Mouse (Mus musculus) thymus, adult 18-20 months (tissue): Measurements from ENCODE around the gene Pkig.

Experiments used
- DNase-seq, 2 experiments: peaks; one replicate each; pipeline ENCODE4 v3.0.0; 2022; ENCODE audit warnings: mixed read lengths in 2 of 2

The Pkig gene

DNA sequence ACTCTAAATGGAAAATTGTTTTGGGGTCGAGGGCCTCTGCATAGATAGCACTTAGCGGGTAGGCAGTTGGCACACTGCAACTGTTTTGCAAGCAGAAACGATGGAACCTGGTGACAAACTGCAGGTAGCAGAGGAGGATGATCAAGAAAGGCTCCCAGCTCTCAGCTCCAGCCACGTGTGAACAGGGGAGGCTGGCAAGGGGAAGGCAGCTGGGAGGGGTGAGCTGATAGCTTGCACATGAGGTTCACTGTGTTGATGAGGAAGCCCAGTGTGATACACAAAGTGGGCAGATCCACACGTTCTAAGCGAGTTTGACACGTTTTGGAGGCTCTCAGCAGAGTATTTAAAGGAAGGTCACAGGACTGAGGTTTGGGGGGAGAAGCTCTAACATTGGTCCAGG is 54.3 kb downstream of the Pkig start:
- DNase-seq: peak; percentile 66 to 79

DNA sequence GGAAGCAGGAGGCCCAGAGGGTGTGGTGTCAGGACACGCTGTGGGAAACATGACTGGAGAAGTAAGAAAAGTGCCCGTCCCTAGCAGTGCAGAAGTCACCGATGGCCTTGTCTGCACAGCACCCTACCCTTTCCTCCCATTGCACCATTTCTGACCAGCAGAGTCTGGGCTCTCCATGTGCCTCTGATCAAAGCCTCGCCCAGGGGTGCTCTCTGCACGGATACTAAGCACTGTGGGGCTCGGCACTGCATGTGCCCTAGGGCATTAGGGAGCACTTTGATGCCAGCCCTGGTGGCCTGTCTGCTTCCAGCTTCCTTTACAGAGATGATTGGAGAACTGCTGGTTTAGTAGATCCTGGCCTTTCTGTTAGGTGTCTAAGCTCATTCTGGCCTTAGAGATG is 54.7 kb downstream of the Pkig start:
- DNase-seq: peak in 1 of 2 experiments; percentile 39

DNA sequence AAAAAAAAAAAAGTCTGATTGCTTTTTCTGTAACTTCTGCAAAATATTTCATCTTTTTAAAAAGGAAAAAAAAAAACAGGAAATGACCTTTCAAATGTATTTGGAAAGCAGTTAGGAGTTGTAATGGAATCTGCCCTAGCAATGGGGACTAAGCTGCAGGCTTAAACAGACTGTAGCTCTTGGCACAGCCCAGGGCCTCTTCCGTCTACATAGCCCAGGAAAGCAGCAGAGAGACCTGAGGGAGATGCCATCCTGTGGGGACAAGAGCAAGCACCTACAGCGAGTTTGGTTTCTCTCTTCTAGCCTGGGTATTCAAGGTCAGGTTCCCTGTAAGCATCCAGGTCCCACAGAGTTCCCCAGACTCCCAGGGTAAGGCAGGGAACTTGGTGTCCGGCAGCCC is 55.2 kb downstream of the Pkig start:
- peak in 1 of 2 experiments; percentile 49 for DNase-seq

DNA sequence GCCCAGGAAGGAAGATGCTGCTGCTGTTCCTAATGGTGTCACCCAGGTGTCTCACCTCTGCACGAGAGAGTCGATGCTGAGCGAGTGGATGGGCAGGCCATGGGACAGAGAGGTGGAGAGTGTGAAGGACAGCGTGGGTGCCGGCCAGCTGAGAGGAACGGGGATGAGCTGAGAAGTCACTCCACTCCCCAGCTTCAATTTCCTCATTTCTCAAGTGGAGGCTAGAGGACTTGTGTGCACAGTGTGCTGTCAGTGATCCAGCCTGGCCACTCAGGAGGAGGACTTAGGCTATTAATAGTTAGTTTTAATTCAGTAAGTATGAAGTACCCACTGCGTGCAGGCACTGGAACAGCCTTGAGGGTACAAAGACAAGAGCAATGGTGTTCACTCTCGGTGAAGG is 58.3 kb downstream of the Pkig start:
- DNase-seq: no peak

DNA sequence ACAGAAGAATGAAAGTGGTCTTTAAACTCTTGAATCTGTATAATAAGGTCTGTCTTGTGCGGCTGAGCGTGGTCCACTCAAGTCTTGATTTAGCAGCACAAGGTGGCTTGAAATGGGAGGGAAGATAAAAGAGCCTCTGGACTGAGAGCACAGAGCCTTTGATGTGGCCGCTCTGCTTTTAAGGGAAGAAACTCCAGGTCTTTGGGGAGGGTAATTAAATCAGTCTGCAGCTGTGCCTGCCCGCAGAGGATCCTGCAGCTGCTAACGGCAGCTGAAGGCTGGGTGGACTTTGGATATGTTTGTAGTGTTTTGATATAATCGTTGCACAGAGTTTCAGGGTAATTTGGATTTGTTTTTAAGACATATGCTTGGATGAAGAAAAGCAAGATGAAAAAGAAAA is 58.7 kb downstream of the Pkig start:
- peak in 1 of 2 experiments; percentile 39 for DNase-seq

DNA sequence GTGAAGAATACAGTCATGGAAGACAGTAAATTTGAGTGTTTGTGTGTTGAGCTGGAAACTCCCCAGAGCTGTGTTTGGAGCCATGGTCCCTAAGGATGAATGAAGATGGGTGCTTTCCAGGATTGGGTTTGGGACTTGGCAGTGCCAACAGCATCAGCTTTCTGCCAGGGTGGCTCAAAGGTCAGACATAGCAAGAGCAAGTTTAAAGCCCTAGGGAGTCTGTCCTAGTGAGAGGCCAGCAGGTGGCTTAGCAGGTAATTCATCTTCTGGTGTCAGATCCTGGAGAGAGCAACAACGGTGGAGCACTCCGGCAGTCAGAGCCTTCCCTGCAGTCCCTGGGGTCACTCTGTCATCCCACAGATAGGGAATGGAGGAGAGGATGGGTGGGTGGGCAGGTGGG is 60.3 kb downstream of the Pkig start:
- no peak for DNase-seq

DNA sequence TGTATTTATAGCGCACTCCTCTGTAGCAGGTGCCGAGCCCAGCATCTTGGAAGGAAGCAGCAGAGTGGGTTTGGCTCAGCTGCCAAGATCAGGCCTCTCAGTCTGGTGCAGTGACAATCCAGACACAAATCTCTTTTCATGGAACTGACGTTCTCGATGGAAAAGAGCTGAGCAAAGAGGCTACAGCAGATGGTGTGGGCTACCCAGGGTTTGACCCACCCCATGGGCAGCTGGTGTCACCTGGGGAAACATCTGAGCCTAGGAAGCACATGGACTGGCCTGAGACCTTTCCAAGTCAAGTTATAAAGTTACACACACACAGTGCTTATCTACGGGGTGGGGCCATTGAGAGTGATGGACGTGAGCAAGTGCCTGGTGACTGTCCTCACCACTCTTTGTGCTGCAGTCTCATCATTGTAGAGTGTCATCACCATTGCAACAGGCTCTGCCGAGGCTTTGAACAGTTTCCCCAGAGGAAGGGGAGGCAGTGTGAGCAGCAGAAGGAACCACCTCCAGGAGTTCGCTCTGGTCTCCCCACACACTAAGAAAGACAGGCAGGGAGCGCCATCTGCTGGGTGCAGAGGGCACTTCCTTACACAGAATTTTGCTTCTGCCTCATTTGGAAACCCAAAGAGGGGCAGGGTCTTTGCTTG is 60.9 kb downstream of the Pkig start:
- DNase-seq: peak; percentile 60 to 74

DNA sequence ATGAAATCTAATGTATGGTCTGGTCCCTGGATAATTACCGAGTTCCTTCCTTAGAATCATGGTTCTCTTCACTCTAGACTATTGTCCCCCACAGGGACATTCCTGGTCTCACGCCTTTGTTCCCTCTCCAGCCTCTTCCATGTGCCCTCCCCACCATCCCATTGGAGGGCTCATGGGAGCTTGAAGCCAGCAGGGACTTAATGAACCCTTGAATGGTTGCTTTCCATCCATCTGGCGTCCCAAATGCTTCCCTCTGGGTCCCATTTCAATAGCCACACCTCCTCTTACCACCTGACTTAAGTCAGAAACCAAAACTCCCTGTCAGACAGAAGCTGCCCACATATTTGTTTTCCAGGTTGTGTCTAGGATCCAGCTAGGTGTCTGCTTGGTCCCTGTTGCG is 61.4 kb downstream of the Pkig start:
- no peak for DNase-seq

DNA sequence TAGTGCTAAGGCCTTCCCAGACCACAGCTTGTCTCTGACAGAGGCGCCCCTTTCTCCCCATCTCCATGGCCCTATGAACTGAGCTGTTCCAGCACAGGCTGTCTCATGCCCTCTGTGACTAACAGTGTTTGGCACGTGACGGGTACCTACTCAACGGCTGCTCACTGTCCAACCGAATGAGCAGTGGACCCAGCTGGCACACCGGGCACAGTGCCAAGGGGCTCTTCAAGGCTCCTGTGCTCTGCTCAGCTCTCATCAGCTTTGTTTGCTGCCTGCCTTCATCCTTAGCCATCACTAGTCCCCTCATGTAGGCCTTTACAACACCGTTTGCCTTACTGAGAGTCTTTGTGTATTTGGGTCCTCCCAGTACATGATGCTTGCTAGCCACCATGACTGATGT is 64.4 kb downstream of the Pkig start:
- DNase-seq: no peak

DNA sequence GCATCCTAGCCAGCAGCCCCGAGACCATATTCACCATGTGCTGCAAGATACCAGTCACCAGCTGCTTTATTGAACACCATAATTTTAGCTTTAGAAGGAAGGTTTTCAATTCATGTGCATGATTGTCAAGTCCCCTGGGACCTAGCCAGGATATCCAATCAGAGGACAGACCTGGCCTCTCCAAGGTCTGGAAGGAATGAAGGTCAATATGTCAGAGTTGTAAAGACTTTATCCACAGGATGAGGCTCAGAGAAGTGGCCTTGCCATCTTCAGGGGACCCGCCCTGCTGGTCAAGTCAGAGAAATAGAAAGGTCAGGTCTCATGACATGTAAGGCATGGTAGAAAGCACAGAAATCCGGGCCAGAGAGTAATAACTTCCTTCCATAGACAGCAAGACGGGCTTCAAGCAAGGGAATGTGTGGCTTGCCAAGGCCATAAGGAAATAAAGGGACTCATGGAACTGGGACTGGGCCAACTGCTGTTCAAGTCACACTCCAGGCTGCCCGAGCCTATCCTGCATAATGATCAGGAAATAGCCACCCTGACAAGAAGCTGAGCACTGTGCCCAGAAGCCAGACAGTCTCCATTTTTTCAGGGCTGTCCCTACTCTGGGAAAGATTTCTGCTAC is 68.7 kb downstream of the Pkig start:
- DNase-seq: no peak

DNA sequence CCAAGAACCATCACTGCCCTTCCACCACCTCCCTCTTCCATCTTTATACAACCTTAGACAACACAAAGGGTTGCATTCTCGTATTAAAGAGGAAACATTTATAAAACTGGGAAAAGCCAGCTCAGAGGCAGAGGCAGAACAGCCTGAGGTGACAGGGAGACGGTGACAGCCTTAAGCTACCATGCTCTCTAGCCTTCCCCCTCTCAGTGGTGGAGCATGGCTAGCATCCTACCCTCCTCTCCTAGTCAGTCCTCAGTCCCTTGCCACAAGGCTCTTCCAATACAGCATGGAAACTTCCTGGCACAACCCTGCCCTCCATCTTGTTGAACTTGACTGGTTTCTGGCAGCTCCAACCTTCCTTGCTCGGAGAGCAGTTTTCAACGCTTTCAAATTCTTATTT is 70.1 kb downstream of the Pkig start:
- DNase-seq: no peak

DNA sequence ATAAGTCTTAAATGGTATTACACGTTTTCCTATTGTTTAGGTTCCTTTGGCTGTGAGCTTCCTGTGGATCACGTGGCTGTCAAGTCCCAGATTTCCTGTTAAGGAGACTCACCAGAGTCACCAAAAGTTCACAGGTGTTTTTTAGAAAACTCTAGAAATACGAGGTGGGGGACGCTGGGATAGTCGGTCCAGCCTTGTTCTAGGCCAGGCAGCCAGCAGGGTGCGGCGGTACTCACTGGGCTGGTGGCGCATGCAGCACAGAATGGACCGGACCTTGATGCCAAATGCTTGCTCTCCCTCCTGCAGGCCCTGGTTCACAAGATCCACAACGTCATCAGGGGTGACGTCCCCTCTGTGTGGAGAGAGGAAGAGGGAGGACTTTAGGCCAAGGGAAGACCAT is 73.8 kb downstream of the Pkig start:
- DNase-seq: no peak

DNA sequence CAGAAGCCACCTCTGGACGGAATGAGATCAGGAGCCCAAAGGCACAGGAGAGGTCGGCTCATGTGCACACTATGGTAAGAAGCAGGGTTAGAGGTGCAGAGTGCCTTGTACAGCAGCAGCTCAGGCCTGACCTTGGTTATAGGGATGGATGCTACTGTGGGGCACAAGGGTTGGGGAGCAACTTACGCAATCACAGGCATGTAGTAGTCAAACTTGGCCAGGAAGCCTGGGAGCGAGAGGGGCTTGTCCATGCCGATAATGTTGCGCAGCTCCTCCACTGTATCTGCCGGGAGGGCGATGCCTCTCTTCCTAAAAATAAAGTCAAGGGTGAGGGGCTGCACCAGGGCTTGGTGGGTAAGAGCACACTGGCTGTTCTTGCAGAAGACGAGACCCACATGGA is 77.0 kb downstream of the Pkig start:
- DNase-seq: no peak

DNA sequence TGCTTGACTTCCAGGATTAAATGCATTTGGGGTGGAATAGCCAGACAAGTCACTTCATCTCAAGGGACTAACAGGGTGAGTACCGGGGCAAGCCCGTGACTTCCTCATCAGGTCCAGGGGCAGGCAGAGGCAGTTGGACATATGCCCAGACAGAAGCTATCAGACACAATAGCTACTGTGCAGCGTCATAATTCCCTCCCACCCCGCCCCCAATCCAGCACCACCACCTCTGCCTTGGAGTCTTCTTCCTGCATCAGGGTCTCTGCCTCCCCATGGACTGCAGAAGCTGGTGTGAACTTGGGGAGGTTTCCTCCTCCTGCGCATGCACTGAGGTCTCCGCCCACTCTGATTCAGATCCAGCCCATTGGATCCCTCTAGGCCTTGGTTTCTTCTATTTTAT is 77.8 kb downstream of the Pkig start:
- no peak for DNase-seq

DNA sequence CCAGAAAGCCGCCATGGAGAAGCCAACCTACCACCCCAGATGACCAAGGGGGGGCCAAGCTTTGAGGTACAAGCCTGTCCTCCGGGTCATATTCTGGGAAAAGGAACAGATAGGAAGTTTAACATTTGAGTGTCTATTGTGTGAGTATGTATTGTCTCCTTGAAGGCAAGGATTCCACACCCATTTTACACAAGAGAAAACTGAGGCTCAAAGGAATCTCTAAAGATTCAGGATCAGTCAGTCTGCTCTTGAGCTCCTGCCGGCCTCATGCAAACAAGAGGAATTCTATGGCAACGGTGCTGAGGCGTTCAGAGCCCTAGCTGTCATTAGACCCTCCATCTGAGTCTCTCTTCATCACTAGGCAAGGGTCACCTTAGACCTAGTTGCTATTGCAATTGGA is 84.5 kb downstream of the Pkig start:
- DNase-seq: no peak

DNA sequence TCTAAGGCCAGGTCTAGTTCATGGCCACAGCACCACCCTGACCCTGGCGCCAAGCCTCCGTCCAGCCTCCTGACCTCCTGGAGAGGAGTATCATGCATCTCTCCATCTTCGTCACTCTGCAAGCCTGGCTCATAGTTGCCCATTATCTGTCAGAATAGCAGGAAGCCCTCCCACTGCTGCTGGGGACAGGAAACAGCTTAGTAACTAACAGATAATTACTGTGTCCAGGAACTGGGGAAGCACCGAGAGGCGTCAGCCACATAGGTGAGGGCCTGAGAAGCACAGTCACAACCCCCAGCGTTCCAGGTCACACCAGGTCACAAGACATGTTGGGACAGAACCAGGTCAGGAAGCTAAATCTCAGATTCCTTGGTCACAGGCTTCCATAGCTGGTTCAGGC is 85.2 kb downstream of the Pkig start:
- no peak for DNase-seq

DNA sequence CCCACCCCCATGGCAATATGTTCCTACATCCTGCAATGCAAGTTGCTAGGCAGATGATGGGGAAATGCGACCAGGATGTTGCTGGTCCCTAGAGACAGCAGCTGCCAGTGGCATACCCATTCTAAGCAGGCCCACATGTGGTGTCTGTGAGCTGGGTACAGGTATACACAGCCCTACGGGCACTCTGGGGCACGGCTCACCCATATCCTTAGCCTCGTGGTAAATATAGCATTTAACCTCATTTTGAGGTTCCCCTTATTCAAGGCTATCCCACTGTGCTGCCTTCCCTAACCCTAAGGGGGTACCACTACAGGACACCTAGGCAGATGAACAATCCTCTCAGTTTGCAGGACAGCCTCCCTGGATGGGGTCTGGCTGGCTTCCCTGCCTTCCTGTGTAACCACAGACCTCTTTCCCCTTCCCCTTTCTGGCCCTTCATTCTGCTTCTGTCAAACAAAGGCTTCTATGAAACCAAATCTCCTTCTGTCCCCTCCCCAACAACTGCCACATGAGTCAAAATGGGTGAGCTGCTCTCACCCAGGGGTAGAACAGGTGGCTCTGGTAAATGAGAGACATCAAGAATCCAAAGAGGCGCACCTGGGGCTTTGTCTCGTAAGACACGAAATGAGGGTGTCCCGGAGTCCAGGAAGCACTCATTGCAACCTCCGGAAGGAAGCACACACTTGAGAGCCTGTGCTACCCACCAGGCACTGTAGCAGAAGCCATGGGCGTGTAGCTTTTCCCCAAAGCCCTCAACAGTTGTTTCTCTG is 86.8 kb downstream of the Pkig start:
- peak; percentile 73 to 87 for DNase-seq

DNA sequence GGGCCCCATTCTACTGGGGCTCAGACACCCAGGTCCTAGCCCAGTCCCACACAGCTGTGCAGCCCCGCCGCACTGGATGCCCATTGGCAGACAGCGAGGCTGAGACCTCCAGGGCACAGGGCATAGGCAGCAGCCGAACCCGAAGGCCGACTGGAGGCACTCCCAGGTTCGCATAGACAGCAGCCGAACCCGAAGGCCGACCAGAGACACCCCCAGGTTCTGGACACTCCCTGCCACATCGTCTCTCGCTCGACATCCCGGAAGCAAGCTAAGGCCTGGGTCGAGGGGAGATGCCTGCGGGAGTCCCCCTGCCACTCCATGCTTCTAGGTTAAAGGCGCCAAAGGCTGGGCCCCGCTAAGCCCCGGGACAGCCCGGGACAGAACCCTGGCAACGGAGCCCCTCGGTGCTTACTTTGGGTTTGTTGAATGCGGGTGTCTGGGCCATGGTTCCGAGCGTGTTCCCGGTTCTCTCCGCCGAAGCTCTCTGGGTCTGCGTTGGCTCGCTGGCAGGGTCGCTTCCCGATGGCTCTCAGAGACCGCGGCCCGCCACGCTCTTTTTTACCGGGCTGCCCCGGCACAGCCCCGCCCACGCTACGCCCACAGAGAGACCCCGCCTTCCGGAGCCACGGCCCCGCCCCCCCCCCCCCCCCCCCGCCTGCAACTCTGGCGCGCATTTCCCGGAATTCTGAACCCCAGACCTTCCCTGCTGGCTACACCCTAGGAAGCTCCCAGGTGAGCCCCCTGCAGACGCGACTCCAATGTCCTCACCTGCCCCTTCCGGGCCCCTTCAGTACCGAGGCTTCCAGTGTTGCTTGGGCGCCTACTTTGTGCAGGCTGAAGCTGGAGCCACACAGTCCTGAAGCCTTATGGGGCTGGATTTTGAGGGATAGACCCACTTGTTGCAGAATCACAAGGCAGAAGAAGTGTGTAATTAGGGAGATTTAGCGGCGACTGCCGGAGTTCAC is 91.7 kb downstream of the Pkig start, which contains the start of gene Ada:
Gene Ada, minus strand, starts transcription at position 593 of the 965 bp plus-strand sequence.
- DNase-seq: peak; percentile 45 to 54

DNA sequence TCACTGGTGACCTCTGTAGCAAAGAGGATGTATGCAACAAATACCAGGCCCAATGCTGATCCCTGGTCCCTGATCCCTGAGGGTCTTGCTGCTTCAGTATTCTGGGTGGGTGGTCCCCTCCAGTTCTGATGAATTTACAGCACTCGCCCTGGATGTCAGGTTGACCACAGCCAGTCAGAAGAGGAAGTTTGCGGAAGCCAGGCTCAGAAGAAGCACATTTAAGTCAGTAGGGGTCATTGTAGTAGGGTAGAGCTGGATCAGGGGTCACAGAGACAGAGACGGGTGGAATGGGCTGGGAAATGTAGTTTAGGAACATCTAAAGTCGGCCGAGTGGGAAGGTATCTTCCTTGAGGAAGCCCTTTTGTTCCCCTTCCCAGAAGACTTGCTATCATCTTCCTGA is 96.0 kb downstream of the Pkig start:
- DNase-seq: no peak

DNA sequence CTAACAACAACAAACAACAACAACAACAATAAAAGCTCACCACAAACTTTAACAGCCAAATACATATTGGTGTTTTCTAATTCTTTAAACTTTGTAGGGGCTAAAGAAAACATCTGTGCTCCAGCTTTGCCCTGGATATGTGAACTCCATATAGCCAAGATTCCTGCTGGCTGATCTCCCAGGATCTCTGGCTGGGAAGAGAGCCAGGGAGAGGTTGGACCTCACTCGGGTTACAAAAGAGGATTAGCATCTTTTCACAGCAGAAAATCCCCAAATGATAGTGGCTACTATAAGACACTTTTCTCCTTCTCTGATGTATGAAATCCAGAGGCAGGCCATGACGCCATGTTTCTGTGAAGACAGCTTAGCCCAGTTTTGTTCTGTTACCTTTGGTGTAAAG is 98.5 kb downstream of the Pkig start:
- DNase-seq: no peak

DNA sequence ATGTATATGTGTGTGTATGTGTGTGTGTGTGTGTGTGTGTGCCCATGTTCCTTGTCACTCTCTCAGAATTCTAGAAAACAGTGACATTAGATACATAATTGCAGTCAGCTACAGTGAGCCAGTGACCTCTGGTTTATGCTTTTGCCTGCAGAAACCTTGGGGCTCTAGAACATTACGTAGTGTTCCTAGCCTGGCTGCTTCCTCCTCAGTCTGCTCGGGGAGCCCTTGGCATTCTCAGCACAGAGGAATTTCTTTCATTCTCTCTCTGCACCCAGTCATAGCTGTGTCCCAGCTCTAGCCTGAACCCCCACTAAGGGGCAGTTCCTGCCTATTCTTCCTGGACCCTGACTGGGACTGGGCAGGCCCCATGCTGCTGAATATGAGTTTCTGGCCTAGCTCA is 100.0 kb downstream of the Pkig start:
- DNase-seq: no peak

DNA sequence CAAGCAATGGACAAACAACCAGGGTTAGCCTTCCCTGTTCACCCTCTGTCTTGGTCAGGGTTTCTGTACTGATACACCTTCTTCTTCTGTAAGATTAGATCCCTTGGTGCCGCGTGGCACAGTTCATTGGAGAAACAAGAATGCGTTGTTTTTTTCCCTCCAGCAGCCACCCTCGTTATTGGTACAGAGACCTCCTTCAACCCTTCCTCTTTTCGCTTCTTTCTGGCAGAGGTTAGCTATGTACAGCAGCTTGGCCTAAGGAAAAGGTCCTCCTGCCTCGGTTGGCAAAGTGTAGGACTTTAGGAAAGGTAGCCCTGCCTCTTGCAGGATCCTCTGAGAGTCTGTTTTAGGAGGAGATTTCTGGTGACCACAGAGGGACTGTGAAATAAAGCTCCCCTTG is 102.4 kb downstream of the Pkig start:
- no peak for DNase-seq

DNA sequence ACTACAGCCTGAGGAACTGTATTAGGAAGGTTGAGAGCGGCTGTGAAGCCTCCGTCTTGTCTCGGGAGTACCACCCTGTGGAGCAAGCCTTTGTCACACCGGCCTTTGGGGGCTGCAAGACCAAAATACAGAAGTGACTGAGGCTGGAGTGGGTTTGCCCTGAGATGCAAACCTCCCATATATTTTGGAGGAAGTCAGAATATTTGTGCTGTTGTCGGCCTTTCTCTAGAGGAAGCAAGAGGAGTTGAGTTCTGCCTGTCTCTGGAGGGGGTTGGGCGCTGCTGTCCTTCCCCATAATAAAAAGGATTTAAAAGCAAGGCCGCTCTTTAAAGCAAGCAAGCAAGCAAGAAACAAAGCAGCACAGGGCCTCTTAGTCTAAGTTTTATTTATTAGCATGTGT is 103.2 kb downstream of the Pkig start:
- no peak for DNase-seq
